Mouse (Mus musculus) bone marrow, adult 2 months (tissue): Measurements from ENCODE around the gene Rnf7.

Experiments
- CTCF ChIP-seq: fragments of 200-500 bp; IDR thresholded peaks from 2 replicates; pipeline ENCODE4 v1.5.1; 2011; ENCODE audit warnings: low read length, control low read depth; ENCODE audit not compliant: control insufficient read depth, insufficient read depth
- POLR2A ChIP-seq: fragments of 200-500 bp; IDR thresholded peaks from 2 replicates; pipeline ENCODE4 v1.6.1; 2011; ENCODE audit warnings: low read depth, mild to moderate bottlenecking, control low read depth, low read length, borderline replicate concordance; ENCODE audit not compliant: control insufficient read depth

DNA sequence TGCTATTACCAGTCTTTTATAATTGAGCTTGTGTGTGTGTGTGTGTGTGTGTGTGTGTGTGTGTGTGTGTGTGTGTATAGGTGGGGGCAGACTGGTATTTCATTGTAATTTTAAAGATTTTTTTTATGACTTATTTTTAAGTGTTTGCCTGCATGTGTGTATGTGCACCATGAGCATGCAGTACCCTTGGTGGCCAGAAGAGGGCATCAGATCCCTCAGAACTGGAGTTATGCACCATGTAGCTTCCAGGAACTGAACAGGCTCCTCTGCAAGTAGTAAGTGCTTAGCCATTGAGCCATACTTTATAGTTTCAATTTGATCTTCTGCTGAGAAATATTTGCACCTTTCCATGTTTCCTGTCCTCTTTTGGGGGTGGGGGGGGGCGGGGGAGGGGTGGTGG, 16.9 kb downstream of the Rnf7 start:
- TF ChIP-seq CTCF (peak; percentile 23; the same call in 1 of the 2 replicates), POLR2A (no peak)
